Mouse (Mus musculus): ENCODE results near the gene Ptpre. TPM values are rescaled to one million over a fixed set of nuclear protein-coding genes. Genes with fewer than 3 reads are reported as not detected.

The Ptpre gene
- polyA plus RNA-seq, 1 experiment from 2014 or later: 3.1 TPM

DNA sequence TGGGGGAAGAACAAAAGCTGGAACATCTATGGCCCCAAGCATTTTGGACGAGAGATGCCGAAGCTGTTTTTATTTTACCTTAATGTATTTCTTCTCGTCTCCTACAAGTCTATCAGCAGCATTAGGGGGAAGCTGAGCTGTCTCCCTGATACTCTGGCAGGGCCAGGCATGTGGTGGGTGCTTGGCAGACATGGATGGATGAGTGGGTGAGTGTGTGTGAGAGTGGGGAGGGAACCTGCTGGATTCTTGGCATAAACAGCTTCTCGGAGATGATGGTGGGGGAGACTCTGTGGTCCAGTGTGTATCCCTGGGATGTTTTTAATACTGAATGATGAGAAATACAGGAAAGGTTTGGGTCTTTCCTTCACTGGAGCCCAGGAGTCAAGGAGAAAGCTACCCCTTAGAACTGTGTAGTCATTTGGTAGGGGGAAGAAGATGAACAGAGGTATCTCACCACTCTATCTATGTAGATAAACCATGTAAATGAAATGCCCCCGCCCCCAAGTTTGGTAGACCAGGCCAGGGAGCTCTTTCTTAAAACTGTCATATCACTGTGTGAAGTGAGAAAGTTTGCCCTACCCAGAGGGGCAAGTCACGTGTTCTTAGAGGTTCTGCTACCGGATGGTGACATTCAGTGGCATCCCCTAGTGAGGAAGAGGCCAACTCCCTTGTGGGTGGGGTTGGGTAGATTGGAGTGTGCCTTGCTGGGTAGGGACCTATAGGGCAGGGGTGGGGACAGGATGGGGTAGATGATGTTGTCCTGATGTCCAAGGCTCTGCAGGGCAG lies 43.2 kb downstream of the Ptpre start:
- H3K4me1 ChIP-seq (ENCODE audit: control insufficient read depth, insufficient read depth, low read length): no peaks in the 10 kb centered on the region
- no peaks in the 10 kb centered on the region for H3K36me3 ChIP-seq (ENCODE audit: control insufficient read depth, insufficient read depth, low read length)
- H3K27ac ChIP-seq (ENCODE audit: low read length): no peak overlapping the region
- H3K9me3 ChIP-seq (replicated peaks; ENCODE audit: control insufficient read depth, low read length): no peaks in the 10 kb centered on the region
- no peak overlapping the region for H3K4me3 ChIP-seq (replicated peaks; ENCODE audit: low read length)
- no peak overlapping the region for H3K9ac ChIP-seq (ENCODE audit: low read length)
- no peak for ATAC-seq (ENCODE audit: insufficient read depth, low FRiP score)
- H3K27me3 ChIP-seq (ENCODE audit: control insufficient read depth, insufficient read depth, low read length): no peaks in the 10 kb centered on the region
- 72% methylated on average over 7 of the region's 7 CpGs for WGBS
- H3K4me2 ChIP-seq (ENCODE audit: low read depth, low read length): no peak overlapping the region

DNA sequence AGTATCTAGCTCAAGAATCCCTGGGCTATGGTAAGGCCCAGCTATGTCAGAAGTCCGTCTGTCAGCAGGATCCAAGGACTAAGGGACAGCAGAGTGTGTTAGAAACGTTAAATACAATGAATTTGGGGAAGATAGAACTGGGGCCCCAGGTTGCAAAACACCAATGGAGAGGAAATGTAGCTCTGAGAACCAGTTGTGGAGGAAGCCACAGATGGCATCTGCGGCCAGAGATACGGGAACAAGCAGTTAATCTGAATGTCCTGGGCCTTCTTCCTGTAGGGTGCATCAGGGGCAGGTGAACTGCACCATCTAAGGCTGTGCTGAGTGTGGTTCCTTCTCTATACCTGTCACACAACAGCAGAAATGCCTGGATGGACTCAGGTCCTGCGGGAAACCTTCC lies 43.8 kb downstream of the Ptpre start:
- Histone ChIP-seq H3K4me3 (replicated peaks; ENCODE audit: low read length) (no peak overlapping the region), H3K4me1 (ENCODE audit: control insufficient read depth, insufficient read depth, low read length) (no peaks in the 10 kb centered on the region), H3K27me3 (ENCODE audit: control insufficient read depth, insufficient read depth, low read length) (no peaks in the 10 kb centered on the region), H3K9ac (ENCODE audit: low read length) (no peak overlapping the region), H3K36me3 (ENCODE audit: control insufficient read depth, insufficient read depth, low read length) (no peaks in the 10 kb centered on the region), H3K4me2 (ENCODE audit: low read depth, low read length) (no peak overlapping the region), H3K27ac (ENCODE audit: low read length) (no peak overlapping the region), H3K9me3 (replicated peaks; ENCODE audit: control insufficient read depth, low read length) (no peaks in the 10 kb centered on the region)
- no peak for ATAC-seq (ENCODE audit: insufficient read depth, low FRiP score)
- WGBS: 70% methylated on average over 5 of the region's 5 CpGs

DNA sequence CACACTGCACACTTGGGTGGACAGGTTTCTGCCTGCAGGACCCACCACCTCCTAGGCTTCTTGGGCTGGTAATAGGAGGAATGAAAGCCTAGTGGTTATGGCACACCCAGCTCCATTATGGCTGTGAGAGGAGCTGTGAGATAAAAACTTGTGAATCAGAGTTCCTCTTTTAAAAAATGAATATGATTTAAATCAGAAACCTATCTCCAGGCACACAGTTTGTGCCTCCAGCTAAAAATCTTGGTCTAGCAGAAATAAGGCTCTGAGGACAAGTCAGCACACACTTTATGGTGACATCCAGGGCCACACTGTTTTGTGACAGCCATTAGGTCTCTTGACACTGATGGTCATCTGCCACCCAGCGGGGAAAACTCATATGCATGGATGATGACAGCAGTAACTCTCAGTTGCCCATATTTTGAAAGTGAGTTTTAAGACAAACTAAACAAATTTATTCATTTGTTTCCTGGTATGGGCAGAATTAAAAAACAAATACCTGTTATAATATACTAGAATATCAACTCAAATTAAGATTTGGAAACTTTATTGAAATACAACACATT lies 47.9 kb downstream of the Ptpre start:
- H3K4me2 ChIP-seq (ENCODE audit: low read depth, low read length): no peak overlapping the region
- H3K27me3 ChIP-seq (ENCODE audit: control insufficient read depth, insufficient read depth, low read length): no peaks in the 10 kb centered on the region
- ATAC-seq (ENCODE audit: insufficient read depth, low FRiP score): no peak
- H3K9me3 ChIP-seq (replicated peaks; ENCODE audit: control insufficient read depth, low read length): no peaks in the 10 kb centered on the region
- 74% methylated on average over 1 of the region's 1 CpGs for WGBS
- H3K27ac ChIP-seq (ENCODE audit: low read length): no peak overlapping the region
- H3K9ac ChIP-seq (ENCODE audit: low read length): no peak overlapping the region
- no peaks in the 10 kb centered on the region for H3K36me3 ChIP-seq (ENCODE audit: control insufficient read depth, insufficient read depth, low read length)
- no peaks in the 10 kb centered on the region for H3K4me1 ChIP-seq (ENCODE audit: control insufficient read depth, insufficient read depth, low read length)
- H3K4me3 ChIP-seq (replicated peaks; ENCODE audit: low read length): no peak overlapping the region

DNA sequence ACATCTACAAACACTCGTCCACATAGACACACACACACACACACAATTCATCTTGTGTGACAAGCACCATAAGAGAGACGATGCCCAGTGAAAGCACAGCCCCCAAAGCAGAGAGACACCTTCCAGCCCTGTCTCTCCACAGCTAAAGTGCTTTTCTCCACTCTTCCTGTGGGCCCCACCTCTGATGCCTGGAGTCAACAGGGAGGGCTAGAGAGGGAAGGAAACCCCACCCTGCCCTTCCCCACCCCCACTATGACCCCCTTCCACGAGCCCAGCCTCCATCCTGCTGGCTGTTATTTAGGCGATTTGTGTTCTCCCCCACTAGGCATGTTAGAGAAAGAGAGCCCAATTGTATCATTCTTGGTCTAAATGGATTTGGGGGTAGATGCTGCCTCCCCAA lies 49.1 kb downstream of the Ptpre start:
- Histone ChIP-seq H3K9ac (ENCODE audit: low read length) (no peak overlapping the region), H3K27ac (ENCODE audit: low read length) (no peak overlapping the region), H3K27me3 (ENCODE audit: control insufficient read depth, insufficient read depth, low read length) (no peaks in the 10 kb centered on the region), H3K4me2 (ENCODE audit: low read depth, low read length) (no peak overlapping the region), H3K9me3 (replicated peaks; ENCODE audit: control insufficient read depth, low read length) (no peaks in the 10 kb centered on the region), H3K4me3 (replicated peaks; ENCODE audit: low read length) (no peak overlapping the region), H3K36me3 (ENCODE audit: control insufficient read depth, insufficient read depth, low read length) (no peaks in the 10 kb centered on the region), H3K4me1 (ENCODE audit: control insufficient read depth, insufficient read depth, low read length) (no peaks in the 10 kb centered on the region)
- WGBS: 30% methylated on average over 4 of the region's 4 CpGs
- ATAC-seq (ENCODE audit: insufficient read depth, low FRiP score): no peak

DNA sequence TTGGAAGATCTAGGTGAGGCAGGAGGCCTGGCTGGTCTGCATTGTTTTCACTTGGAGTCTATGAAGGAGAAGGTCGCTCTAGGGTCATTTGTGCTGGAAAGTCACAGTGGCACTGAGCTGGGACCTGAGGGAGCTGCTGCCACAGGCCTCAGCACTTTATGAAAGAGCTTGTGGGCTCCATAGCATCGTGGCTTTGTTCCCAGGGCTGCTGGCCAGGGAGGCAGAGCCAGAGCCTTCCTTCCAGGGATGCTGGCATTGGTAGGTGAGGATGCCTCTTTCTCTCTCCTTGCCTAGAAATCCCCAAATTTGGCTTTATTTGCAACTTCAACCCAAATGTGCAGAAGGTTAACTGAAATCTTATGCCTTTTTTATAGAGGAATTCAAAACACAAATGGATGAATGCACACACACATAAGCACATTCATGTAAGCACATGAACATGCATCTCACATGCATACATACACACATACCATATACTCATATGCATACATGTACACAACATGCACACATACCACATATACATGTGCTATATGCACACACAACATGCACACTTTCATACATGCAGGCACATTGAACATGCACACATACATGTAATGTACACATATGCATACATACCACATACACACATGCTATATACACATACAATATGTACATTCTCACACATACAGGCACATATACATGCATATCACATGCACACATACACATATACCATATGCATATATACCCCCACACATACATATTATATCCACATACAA lies 50.7 kb downstream of the Ptpre start:
- Histone ChIP-seq H3K4me2 (ENCODE audit: low read depth, low read length) (no peak overlapping the region), H3K9ac (ENCODE audit: low read length) (no peak overlapping the region), H3K4me3 (replicated peaks; ENCODE audit: low read length) (no peak overlapping the region), H3K4me1 (ENCODE audit: control insufficient read depth, insufficient read depth, low read length) (no peaks in the 10 kb centered on the region), H3K27ac (ENCODE audit: low read length) (no peak overlapping the region), H3K9me3 (replicated peaks; ENCODE audit: control insufficient read depth, low read length) (no peaks in the 10 kb centered on the region), H3K27me3 (ENCODE audit: control insufficient read depth, insufficient read depth, low read length) (no peaks in the 10 kb centered on the region), H3K36me3 (ENCODE audit: control insufficient read depth, insufficient read depth, low read length) (no peaks in the 10 kb centered on the region)
- no peak for ATAC-seq (ENCODE audit: insufficient read depth, low FRiP score)
- 46% methylated on average over 2 of the region's 2 CpGs for WGBS

DNA sequence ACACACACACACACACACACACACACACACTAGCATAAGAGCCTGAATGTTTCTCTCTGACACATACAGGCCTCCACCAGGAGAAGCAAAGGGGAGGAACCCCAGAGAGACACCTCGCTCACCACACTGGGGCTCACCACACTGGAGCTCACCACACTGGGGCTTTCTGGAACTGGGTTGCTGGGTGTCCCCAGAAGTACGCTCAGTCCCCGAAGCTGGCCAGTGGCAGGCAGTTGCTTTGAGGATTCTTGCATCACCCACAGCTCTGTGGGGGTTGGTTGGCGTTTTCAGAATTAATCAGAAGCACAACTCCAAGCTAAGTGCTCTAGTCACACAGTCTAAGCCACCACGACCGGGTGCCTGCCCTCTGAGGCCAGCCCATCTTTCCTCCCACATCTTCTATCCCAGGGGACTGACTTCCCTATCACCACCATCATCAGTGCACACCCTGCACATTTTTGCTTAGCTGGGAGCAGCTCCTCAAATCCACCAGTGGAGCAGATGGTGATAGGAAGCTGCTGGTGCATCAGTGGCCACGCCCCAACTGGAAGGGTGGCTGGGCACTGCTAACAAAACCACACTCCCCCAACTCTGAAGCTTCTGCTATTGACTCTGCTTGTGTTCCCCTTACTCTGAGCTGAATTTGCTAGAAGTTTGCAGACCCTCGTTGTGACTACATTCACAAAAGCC lies 51.5 kb downstream of the Ptpre start:
- Histone ChIP-seq H3K27me3 (ENCODE audit: control insufficient read depth, insufficient read depth, low read length) (no peaks in the 10 kb centered on the region), H3K4me1 (ENCODE audit: control insufficient read depth, insufficient read depth, low read length) (no peaks in the 10 kb centered on the region)
- WGBS: 71% methylated on average over 8 of the region's 8 CpGs

DNA sequence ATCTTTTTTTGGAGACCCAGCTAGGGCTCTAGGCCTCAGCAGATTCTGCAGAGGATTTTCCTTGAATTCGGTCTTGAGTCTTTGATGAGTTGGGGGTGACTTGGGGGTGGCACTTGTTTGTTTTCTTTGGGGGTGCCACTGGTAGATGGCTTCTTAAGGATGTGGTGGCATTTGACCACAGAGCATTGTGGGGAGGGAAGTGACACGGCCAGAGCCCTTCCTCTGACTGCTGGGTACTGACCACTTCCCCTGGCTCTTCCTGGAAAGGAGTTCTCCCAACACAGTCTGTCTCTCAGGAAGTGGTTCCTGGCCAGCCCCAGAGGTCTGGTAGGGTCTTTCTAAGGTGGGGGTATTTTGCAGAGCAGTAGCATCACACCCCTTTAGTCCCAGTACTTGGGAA lies 54.2 kb downstream of the Ptpre start:
- Histone ChIP-seq H3K4me1 (ENCODE audit: control insufficient read depth, insufficient read depth, low read length) (no peaks in the 10 kb centered on the region), H3K27ac (ENCODE audit: low read length) (no peak overlapping the region), H3K36me3 (ENCODE audit: control insufficient read depth, insufficient read depth, low read length) (no peaks in the 10 kb centered on the region), H3K4me2 (ENCODE audit: low read depth, low read length) (no peak overlapping the region), H3K4me3 (replicated peaks; ENCODE audit: low read length) (no peak overlapping the region), H3K27me3 (ENCODE audit: control insufficient read depth, insufficient read depth, low read length) (no peaks in the 10 kb centered on the region), H3K9ac (ENCODE audit: low read length) (no peak overlapping the region), H3K9me3 (replicated peaks; ENCODE audit: control insufficient read depth, low read length) (no peaks in the 10 kb centered on the region)
- ATAC-seq (ENCODE audit: insufficient read depth, low FRiP score): no peak
- WGBS: 79% methylated on average over 2 of the region's 2 CpGs

More for the DNA sequence above, 51.5 kb downstream of the Ptpre start:
- Histone ChIP-seq H3K9ac (ENCODE audit: low read length) (no peak overlapping the region), H3K4me2 (ENCODE audit: low read depth, low read length) (no peak overlapping the region), H3K9me3 (replicated peaks; ENCODE audit: control insufficient read depth, low read length) (no peaks in the 10 kb centered on the region), H3K27ac (ENCODE audit: low read length) (no peak overlapping the region), H3K36me3 (ENCODE audit: control insufficient read depth, insufficient read depth, low read length) (no peaks in the 10 kb centered on the region), H3K4me3 (replicated peaks; ENCODE audit: low read length) (no peak overlapping the region)
- ATAC-seq (ENCODE audit: insufficient read depth, low FRiP score): no peak

DNA sequence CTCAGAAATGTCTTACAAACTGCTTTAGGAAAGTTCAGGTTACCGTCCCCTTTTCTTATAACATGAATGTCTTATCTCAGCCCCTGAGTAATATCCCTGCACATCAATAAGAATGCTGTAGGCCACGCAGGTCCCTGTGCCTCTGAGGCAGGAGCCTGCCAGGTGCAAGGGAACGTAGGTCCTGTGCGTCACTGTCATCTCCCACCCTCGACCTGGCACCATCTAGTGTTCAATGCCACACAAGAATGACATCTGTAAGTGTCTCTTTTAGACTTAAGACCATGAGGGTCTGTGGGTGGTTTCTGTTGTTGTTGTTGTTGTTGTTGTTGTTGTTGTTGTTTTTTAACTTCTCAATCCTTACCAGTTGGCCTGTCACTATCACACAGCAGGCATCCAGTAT lies 56.0 kb downstream of the Ptpre start:
- Histone ChIP-seq H3K27ac (ENCODE audit: low read length) (no peak overlapping the region), H3K27me3 (ENCODE audit: control insufficient read depth, insufficient read depth, low read length) (no peaks in the 10 kb centered on the region), H3K4me3 (replicated peaks; ENCODE audit: low read length) (no peak overlapping the region), H3K4me1 (ENCODE audit: control insufficient read depth, insufficient read depth, low read length) (no peaks in the 10 kb centered on the region), H3K9ac (ENCODE audit: low read length) (no peak overlapping the region), H3K36me3 (ENCODE audit: control insufficient read depth, insufficient read depth, low read length) (no peaks in the 10 kb centered on the region), H3K4me2 (ENCODE audit: low read depth, low read length) (no peak overlapping the region), H3K9me3 (replicated peaks; ENCODE audit: control insufficient read depth, low read length) (no peaks in the 10 kb centered on the region)
- 73% methylated on average over 5 of the region's 5 CpGs for WGBS
- ATAC-seq (ENCODE audit: insufficient read depth, low FRiP score): no peak

DNA sequence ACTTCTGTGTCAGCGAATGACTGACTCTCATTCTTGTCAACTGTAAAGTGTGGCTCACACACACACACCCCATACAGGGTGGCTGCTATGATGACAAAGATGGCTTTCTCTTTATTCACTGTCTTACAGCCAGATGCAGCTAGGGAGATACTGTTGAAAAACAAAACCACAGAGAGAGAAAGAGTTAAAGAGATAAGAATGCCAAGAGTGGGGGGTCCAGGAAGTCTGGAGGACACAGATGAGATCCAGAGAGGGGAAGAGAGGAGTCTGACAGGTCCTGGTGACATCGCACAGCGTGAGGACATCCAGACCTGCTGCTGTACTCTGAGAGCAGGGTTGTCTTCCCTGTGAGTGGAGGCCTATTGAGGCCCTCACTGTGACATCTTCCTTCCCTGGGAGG lies 56.5 kb downstream of the Ptpre start:
- Histone ChIP-seq H3K36me3 (ENCODE audit: control insufficient read depth, insufficient read depth, low read length) (no peaks in the 10 kb centered on the region), H3K4me3 (replicated peaks; ENCODE audit: low read length) (no peak overlapping the region), H3K9me3 (replicated peaks; ENCODE audit: control insufficient read depth, low read length) (no peaks in the 10 kb centered on the region), H3K27me3 (ENCODE audit: control insufficient read depth, insufficient read depth, low read length) (no peaks in the 10 kb centered on the region), H3K4me2 (ENCODE audit: low read depth, low read length) (no peak overlapping the region), H3K4me1 (ENCODE audit: control insufficient read depth, insufficient read depth, low read length) (no peaks in the 10 kb centered on the region), H3K9ac (ENCODE audit: low read length) (no peak overlapping the region), H3K27ac (ENCODE audit: low read length) (no peak overlapping the region)
- ATAC-seq (ENCODE audit: insufficient read depth, low FRiP score): no peak
- WGBS: 66% methylated on average over 3 of the region's 3 CpGs

Data from stomach, embryonic 16.5 days (tissue).